27 mouse cellular contexts compared by ENCODE assay signal in genomic region chr10:70102086-70102485, GRCm38 (mm10). TPM values are rescaled to one million over a fixed set of nuclear protein-coding genes. Genes with fewer than 3 reads are reported as not detected.
DNase-seq lines count a peak whose midpoint lies in the region; ATAC-seq and TF ChIP-seq lines count a peak whose summit lies in the region.
"Had no signal": no experiment of that assay in that cellular context is flagged by ENCODE, and none has a peak within 500 bp of the region (broad histone marks: within the 10 kb centered on the region; RNA-seq: fewer than 3 reads in every experiment).

No protein-coding gene starts in this region.

- H3K36me3 ChIP-seq in hindbrain, postnatal 0 days (ENCODE audit: insufficient read depth, low read length), result no peaks in the 10 kb centered on the region
- no peaks in the 10 kb centered on the region for H3K36me3 ChIP-seq in hindbrain, embryonic 11.5 days (ENCODE audit: control insufficient read depth, insufficient read depth, low read length)
- H3K36me3 ChIP-seq in lung, postnatal 0 days (ENCODE audit: insufficient read depth, low read length), result no peaks in the 10 kb centered on the region
- H3K36me3 ChIP-seq: midbrain, embryonic 15.5 days had no signal

- no peak overlapping the region for H3K9ac ChIP-seq in hindbrain, postnatal 0 days (replicated peaks; ENCODE audit: low read length)
- no peak overlapping the region for H3K9ac ChIP-seq in hindbrain, embryonic 11.5 days (ENCODE audit: low read depth, low read length)
- no peak overlapping the region for H3K9ac ChIP-seq in lung, postnatal 0 days (replicated peaks; ENCODE audit: low read depth)
- H3K9ac ChIP-seq: embryonic facial prominence, embryonic 12.5 days; forebrain, embryonic 12.5 days; heart, embryonic 12.5 days; hindbrain, embryonic 12.5 days; lung, embryonic 14.5 days; midbrain, embryonic 15.5 days; neural tube, embryonic 13.5 days had no signal

- no peak overlapping the region for H3K27ac ChIP-seq in hindbrain, postnatal 0 days
- H3K27ac ChIP-seq in hindbrain, embryonic 11.5 days (ENCODE audit: low read depth, low read length), result no peak overlapping the region
- no peak overlapping the region for H3K27ac ChIP-seq in lung, postnatal 0 days (ENCODE audit: low read length)
- H3K27ac ChIP-seq: embryonic facial prominence, embryonic 12.5 days; forebrain, embryonic 12.5 days; hindbrain, embryonic 12.5 days; midbrain, embryonic 15.5 days; neural tube, embryonic 13.5 days had no signal

- peaks cover 6% of the 10 kb centered on the region for H3K4me1 ChIP-seq in hindbrain, postnatal 0 days (ENCODE audit: insufficient read depth, low read length)
- peaks cover 5% of the 10 kb centered on the region; the same call in 1 of the 2 replicates for H3K4me1 ChIP-seq in hindbrain, embryonic 11.5 days (replicated peaks; ENCODE audit: control insufficient read depth, insufficient read depth, low read length)
- peaks cover 16% of the 10 kb centered on the region for H3K4me1 ChIP-seq in lung, postnatal 0 days (ENCODE audit: insufficient read depth, low read depth, low read length)

- H3K4me3 ChIP-seq in hindbrain, postnatal 0 days (ENCODE audit: low read length), result no peak overlapping the region
- H3K4me3 ChIP-seq in hindbrain, embryonic 11.5 days (ENCODE audit: low read depth, low read length), result no peak overlapping the region
- no peak overlapping the region for H3K4me3 ChIP-seq in lung, postnatal 0 days (ENCODE audit: low read depth, low read length)
- H3K4me3 ChIP-seq: embryonic facial prominence, embryonic 12.5 days; erythroblast, embryonic 14.5 days; forebrain, embryonic 12.5 days; heart, embryonic 12.5 days; hindbrain, embryonic 12.5 days; midbrain, embryonic 15.5 days; myocyte; neural tube, embryonic 13.5 days had no signal

- H3K27me3 ChIP-seq in hindbrain, postnatal 0 days (ENCODE audit: insufficient read depth, low read length), result no peaks in the 10 kb centered on the region
- no peaks in the 10 kb centered on the region for H3K27me3 ChIP-seq in hindbrain, embryonic 11.5 days (ENCODE audit: control insufficient read depth, insufficient read depth, low read length)
- H3K27me3 ChIP-seq in lung, postnatal 0 days (replicated peaks; ENCODE audit: insufficient read depth, low read length), result no peaks in the 10 kb centered on the region
- H3K27me3 ChIP-seq: CH12.LX; embryonic facial prominence, embryonic 12.5 days; forebrain, embryonic 12.5 days; heart, embryonic 12.5 days; hindbrain, embryonic 12.5 days; midbrain, embryonic 15.5 days; neural tube, embryonic 13.5 days had no signal

- TF ChIP-seq CTCF in hindbrain, postnatal 0 days (IDR thresholded peaks at IDR 0.05; ENCODE audit: low read depth), result peak; percentile 5; the same call in 1 of the 2 replicates
- TF ChIP-seq CTCF in lung, postnatal 0 days (IDR thresholded peaks at IDR 0.05), result peak; percentile 28; the same call in 1 of the 2 replicates

- no peak for TF ChIP-seq EP300 in lung, postnatal 0 days (IDR thresholded peaks at IDR 0.05)

- H3K9me3 ChIP-seq in hindbrain, postnatal 0 days (ENCODE audit: low read length), result no peaks in the 10 kb centered on the region
- H3K9me3 ChIP-seq in hindbrain, embryonic 11.5 days (ENCODE audit: control insufficient read depth, low read length), result no peaks in the 10 kb centered on the region
- no peaks in the 10 kb centered on the region for H3K9me3 ChIP-seq in lung, postnatal 0 days (ENCODE audit: low read length)
- H3K9me3 ChIP-seq: midbrain, embryonic 15.5 days had no signal

- H3K4me2 ChIP-seq in hindbrain, postnatal 0 days (ENCODE audit: low read depth, low read length), result no peak overlapping the region
- H3K4me2 ChIP-seq in hindbrain, embryonic 11.5 days (replicated peaks; ENCODE audit: low read depth, low read length), result no peak overlapping the region
- H3K4me2 ChIP-seq in lung, postnatal 0 days (replicated peaks; ENCODE audit: low read depth, low read length), result no peak overlapping the region
- H3K4me2 ChIP-seq: embryonic facial prominence, embryonic 12.5 days; forebrain, embryonic 12.5 days; heart, embryonic 12.5 days; hindbrain, embryonic 12.5 days; liver, embryonic 11.5 days; lung, embryonic 14.5 days; midbrain, embryonic 15.5 days; neural tube, embryonic 13.5 days had no signal

- DNase-seq in hindbrain, postnatal 0 days (ENCODE audit: low spot score), result no peak
- no peak for DNase-seq in hindbrain, embryonic 11.5 days (ENCODE audit: low spot score)
- no peak for DNase-seq in lung, postnatal 0 days (ENCODE audit: low spot score)
- no peak for DNase-seq in lung, postnatal 10 days
- peak; percentile 13 for DNase-seq in NIH3T3 (ENCODE audit: low read depth)
- DNase-seq in thymus, postnatal 4 days, result no peak
- no peak for DNase-seq in adrenal gland, postnatal 14 days
- DNase-seq: adrenal gland, adult 2 months; cerebellum, adult 11-12 months; cerebellum, postnatal 25 days; heart, postnatal 14 days; kidney, adult 2 months; kidney, postnatal 14 days; layer of hippocampus, postnatal 36 days; lung, embryonic 14.5 days; lung, postnatal 4 days; right cerebral cortex, adult 18-20 months had no signal

- WGBS in hindbrain, postnatal 0 days, result 98% methylated on average over 4 of the region's 4 CpGs
- 98% methylated on average over 4 of the region's 4 CpGs for whole genome bisulfite sequencing in hindbrain, embryonic 11.5 days
- WGBS in lung, postnatal 0 days, result 94% methylated on average over 4 of the region's 4 CpGs

- ATAC-seq in hindbrain, postnatal 0 days, result no peak
- ATAC-seq in hindbrain, embryonic 11.5 days (ENCODE audit: low FRiP score), result no peak
- no peak for ATAC-seq in lung, postnatal 0 days
- ATAC-seq: midbrain, embryonic 15.5 days had no signal

RNA-seq across cellular contexts. Expression of gene Ccdc6, which starts 5.2 kb away (rescaled TPM):
- total RNA-seq in hindbrain, postnatal 0 days (2014; rRNA removed), result 28.0 and 29.7 TPM in 2 replicates
- polyA plus RNA-seq in hindbrain, postnatal 0 days (2015; fragmentation: Nextera tagmentation; extraction: Ambion mirVana), result 22.6 and 22.9 TPM in 2 replicates
- 23.0 and 27.8 TPM in 2 replicates for polyA plus RNA-seq in hindbrain, embryonic 11.5 days (2014; fragmentation: Nextera tagmentation; extraction: Ambion mirVana)
- polyA plus RNA-seq in lung, postnatal 0 days (2015; fragmentation: Nextera tagmentation; extraction: Ambion mirVana), result 10.7 and 11.3 TPM in 2 replicates
- 54.7 and 61.2 TPM in 2 replicates for total RNA-seq in adrenal gland, postnatal 14 days (2021)
